Comparison of ENCODE assay signal across 8 mouse cellular contexts in genomic region chr13:111808387-111808636, GRCm38 (mm10). TPM values are rescaled to one million over a fixed set of nuclear protein-coding genes. Genes with fewer than 3 reads are reported as not detected.
A peak's percentile ranks its signal among the peaks of the same experiment; 100 is the strongest.
DNase-seq lines count a peak whose midpoint lies in the region; ATAC-seq and TF ChIP-seq lines count a peak whose summit lies in the region.

No protein-coding gene starts in this region.

- peaks cover 23% of the 10 kb centered on the region for H3K4me1 ChIP-seq in kidney, adult 2 months (ENCODE audit: control insufficient read depth, insufficient read depth, low read length)
- H3K4me1 ChIP-seq in bone marrow, adult 2 months (ENCODE audit: control insufficient read depth, insufficient read depth, low read length): peaks cover 2% of the 10 kb centered on the region; the same call in 1 of the 2 replicates
- no peaks in the 10 kb centered on the region; the same call in 1 of the 2 replicates for H3K4me1 ChIP-seq in hindbrain, embryonic 11.5 days (replicated peaks; ENCODE audit: control insufficient read depth, insufficient read depth, low read length)
- peaks cover 18% of the 10 kb centered on the region for H3K4me1 ChIP-seq in midbrain, embryonic 12.5 days

- ATAC-seq in hindbrain, embryonic 11.5 days (ENCODE audit: low FRiP score): peak; percentile 82
- ATAC-seq in midbrain, embryonic 12.5 days (ENCODE audit: low FRiP score, low read depth): peak; percentile 76
- ATAC-seq in megakaryocyte-erythroid progenitor cell, adult 5-6 weeks (replicated peaks; ENCODE audit: low FRiP score, low TSS enrichment, poor library complexity, severe bottlenecking): no peak

- no peaks in the 10 kb centered on the region for H3K9me3 ChIP-seq in hindbrain, embryonic 11.5 days (ENCODE audit: control insufficient read depth, low read length)
- H3K9me3 ChIP-seq in midbrain, embryonic 12.5 days: no peaks in the 10 kb centered on the region

- TF ChIP-seq CTCF in kidney, adult 2 months (conservative IDR thresholded peaks at IDR 0.05; ENCODE audit: insufficient read depth, insufficient read length, low read depth, low read length): no peak
- TF ChIP-seq CTCF in bone marrow, adult 2 months (IDR thresholded peaks at IDR 0.05; ENCODE audit: control insufficient read depth, insufficient read depth, low read length): no peak

- peak overlapping the region; percentile 89 for H3K9ac ChIP-seq in hindbrain, embryonic 11.5 days (ENCODE audit: low read depth, low read length)
- H3K9ac ChIP-seq in midbrain, embryonic 12.5 days (replicated peaks): peak overlapping the region; percentile 90

- peak overlapping the region; percentile 75 for H3K4me3 ChIP-seq in kidney, adult 2 months (ENCODE audit: insufficient read depth, low read depth, low read length)
- peak overlapping the region; percentile 72 for H3K4me3 ChIP-seq in bone marrow, adult 2 months (replicated peaks; ENCODE audit: control insufficient read depth, low read depth, low read length)
- peak overlapping the region; percentile 91 for H3K4me3 ChIP-seq in hindbrain, embryonic 11.5 days (ENCODE audit: low read depth, low read length)
- peak overlapping the region; percentile 98 for H3K4me3 ChIP-seq in midbrain, embryonic 12.5 days

- H3K4me2 ChIP-seq in hindbrain, embryonic 11.5 days (replicated peaks; ENCODE audit: low read depth, low read length): peak overlapping the region; percentile 96
- peak overlapping the region; percentile 88 for H3K4me2 ChIP-seq in midbrain, embryonic 12.5 days (replicated peaks)

- no peak for TF ChIP-seq POLR2A in kidney, adult 2 months (IDR thresholded peaks at IDR 0.05; ENCODE audit: low read depth, low read length)
- no peak for TF ChIP-seq POLR2A in bone marrow, adult 2 months (IDR thresholded peaks at IDR 0.05; ENCODE audit: borderline replicate concordance, control insufficient read depth, low read depth, low read length)

- no peaks in the 10 kb centered on the region for H3K27me3 ChIP-seq in kidney, adult 2 months (replicated peaks; ENCODE audit: control insufficient read depth, insufficient read depth, low read length)
- H3K27me3 ChIP-seq in hindbrain, embryonic 11.5 days (ENCODE audit: control insufficient read depth, insufficient read depth, low read length): no peaks in the 10 kb centered on the region
- peaks cover 10% of the 10 kb centered on the region for H3K27me3 ChIP-seq in midbrain, embryonic 12.5 days

- no peak for DNase-seq in kidney, adult 2 months
- no peak for DNase-seq in kidney, adult 18-20 months
- no peak for DNase-seq in hindbrain, embryonic 11.5 days (ENCODE audit: low spot score)
- DNase-seq in T-cell, adult 2 months (ENCODE audit: low spot score): no peak
- DNase-seq in frontal cortex, postnatal 25 days (ENCODE audit: low spot score in 2 of 2): no peak

- no peaks in the 10 kb centered on the region for H3K36me3 ChIP-seq in kidney, adult 2 months (ENCODE audit: control insufficient read depth, insufficient read depth, low read length)
- no peaks in the 10 kb centered on the region for H3K36me3 ChIP-seq in hindbrain, embryonic 11.5 days (ENCODE audit: control insufficient read depth, insufficient read depth, low read length)
- no peaks in the 10 kb centered on the region for H3K36me3 ChIP-seq in midbrain, embryonic 12.5 days

- WGBS in kidney, adult 2 months: under 1% methylated on average over 36 of the region's 38 CpGs
- WGBS in bone marrow, adult 2 months: under 1% methylated on average over 31 of the region's 38 CpGs
- under 1% methylated on average over 22 of the region's 38 CpGs for WGBS in hindbrain, embryonic 11.5 days
- 0% methylated on average over 35 of the region's 38 CpGs for WGBS in midbrain, embryonic 12.5 days

- H3K27ac ChIP-seq in kidney, adult 2 months (ENCODE audit: insufficient read depth, low read depth, low read length): peak overlapping the region; percentile 82
- peak overlapping the region; percentile 99 for H3K27ac ChIP-seq in bone marrow, adult 2 months (ENCODE audit: control insufficient read depth, insufficient read depth, low read depth, low read length, poor library complexity)
- peak overlapping the region; percentile 97 for H3K27ac ChIP-seq in hindbrain, embryonic 11.5 days (ENCODE audit: low read depth, low read length)
- H3K27ac ChIP-seq in midbrain, embryonic 12.5 days (replicated peaks): peak overlapping the region; percentile 97

RNA-seq across cellular contexts. Expression of gene Map3k1, which starts 0.5 kb away (rescaled TPM):
- polyA plus RNA-seq in kidney, adult 2 months (2012; rRNA removed): 16.6 and 17.8 TPM in 2 replicates
- 21.4 and 30.7 TPM in 2 replicates for polyA plus RNA-seq in bone marrow, adult 2 months (2011; ENCODE audit: insufficient read depth, insufficient read length, low replicate concordance, missing spikeins)
- 13.0 and 16.0 TPM in 2 replicates for polyA plus RNA-seq in hindbrain, embryonic 11.5 days (2014; fragmentation: Nextera tagmentation; extraction: Ambion mirVana)
- polyA plus RNA-seq in midbrain, embryonic 12.5 days (2016; fragmentation: Nextera tagmentation; extraction: Ambion mirVana): 14.0 and 14.1 TPM in 2 replicates
- 12.2 and 13.6 TPM in 2 replicates for total RNA-seq in megakaryocyte-erythroid progenitor cell, adult 5-6 weeks (2014; fragmentation: Nextera tagmentation)
- total RNA-seq in megakaryocyte-erythroid progenitor cell, adult 5-6 weeks (2017): 10.7 and 36.0 TPM in 2 replicates
